Mouse (Mus musculus): Measurements from ENCODE around the gene Stard13. TPM values are rescaled to one million over a fixed set of nuclear protein-coding genes. Genes with fewer than 3 reads are reported as not detected.

The Stard13 gene
- polyA plus RNA-seq, 1 experiment from 2014 or later: 9.0 TPM

DNA sequence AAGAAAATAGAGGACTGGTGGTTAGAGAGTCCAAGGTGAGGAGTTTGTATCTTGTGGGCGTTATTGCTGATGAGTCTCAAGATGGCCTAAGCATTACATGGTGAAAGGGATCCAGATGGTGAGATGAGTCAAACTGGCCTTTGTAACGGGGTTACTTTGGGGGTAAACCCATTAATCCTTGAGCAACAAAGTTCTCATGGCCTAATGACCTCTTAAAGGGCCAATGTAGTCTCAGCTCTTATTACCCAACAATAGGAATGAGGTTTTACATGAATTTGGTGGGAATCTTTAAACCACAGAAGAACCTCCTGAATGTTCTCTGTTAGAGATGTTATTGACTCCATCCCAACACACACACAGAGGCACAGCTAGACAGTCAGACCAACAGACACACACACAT, 14.4 kb upstream of the Stard13 start:
- no peaks in the 10 kb centered on the region for H3K9me3 ChIP-seq (replicated peaks)
- 79% methylated on average over 2 of the region's 2 CpGs for WGBS
- H3K4me1 ChIP-seq: no peaks in the 10 kb centered on the region
- H3K36me3 ChIP-seq: no peaks in the 10 kb centered on the region
- H3K27me3 ChIP-seq: no peaks in the 10 kb centered on the region
- H3K9ac ChIP-seq: no peak overlapping the region
- H3K27ac ChIP-seq (replicated peaks): no peak overlapping the region
- H3K4me3 ChIP-seq (replicated peaks): no peak overlapping the region
- no peak for ATAC-seq (ENCODE audit: insufficient number of reproducible peaks, low FRiP score, low TSS enrichment, low read depth)
- H3K4me2 ChIP-seq (replicated peaks): no peak overlapping the region

DNA sequence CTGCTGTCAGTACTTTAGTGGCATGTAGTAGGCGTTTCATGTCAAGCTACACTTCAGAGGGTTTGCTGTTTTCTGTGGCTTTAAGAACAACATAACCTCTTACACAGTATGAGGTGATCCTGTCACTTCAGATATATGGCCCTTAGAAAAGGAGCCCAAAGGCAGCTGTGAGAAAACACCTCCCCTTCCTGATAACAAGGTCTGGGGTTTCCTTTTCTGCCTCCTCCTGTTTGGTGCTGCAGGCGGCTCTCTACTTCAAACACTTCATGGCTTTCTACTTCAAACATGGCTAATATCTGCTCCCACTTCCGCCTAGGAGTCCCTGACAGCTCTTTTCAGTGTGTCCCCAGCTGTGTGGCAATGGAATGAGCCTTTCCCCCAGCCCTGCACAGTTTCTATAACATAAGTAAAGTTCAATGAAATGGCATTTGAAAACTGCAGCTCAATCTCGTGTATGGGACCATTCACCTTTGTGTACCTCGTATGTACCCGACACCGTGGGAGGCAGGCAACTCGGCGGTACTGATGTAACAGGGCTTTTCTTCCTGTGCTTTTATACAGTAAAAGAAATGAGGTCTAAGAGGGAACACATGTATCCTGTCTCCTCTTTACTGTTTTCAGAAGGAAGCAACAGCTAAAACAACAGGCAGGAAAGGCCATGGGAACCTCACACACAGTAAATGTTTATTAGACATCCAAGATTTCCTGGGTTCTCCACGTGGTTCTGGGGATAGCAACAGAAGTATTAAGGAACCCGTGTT, 13.7 kb upstream of the Stard13 start:
- ATAC-seq (ENCODE audit: insufficient number of reproducible peaks, low FRiP score, low TSS enrichment, low read depth): no peak
- Histone ChIP-seq H3K4me1 (no peaks in the 10 kb centered on the region), H3K27ac (replicated peaks) (no peak overlapping the region; the same call in 1 of the 2 replicates), H3K36me3 (no peaks in the 10 kb centered on the region), H3K4me2 (replicated peaks) (no peak overlapping the region), H3K27me3 (no peaks in the 10 kb centered on the region), H3K9me3 (replicated peaks) (no peaks in the 10 kb centered on the region), H3K9ac (no peak overlapping the region), H3K4me3 (replicated peaks) (no peak overlapping the region)
- 56% methylated on average over 11 of the region's 11 CpGs for WGBS

DNA sequence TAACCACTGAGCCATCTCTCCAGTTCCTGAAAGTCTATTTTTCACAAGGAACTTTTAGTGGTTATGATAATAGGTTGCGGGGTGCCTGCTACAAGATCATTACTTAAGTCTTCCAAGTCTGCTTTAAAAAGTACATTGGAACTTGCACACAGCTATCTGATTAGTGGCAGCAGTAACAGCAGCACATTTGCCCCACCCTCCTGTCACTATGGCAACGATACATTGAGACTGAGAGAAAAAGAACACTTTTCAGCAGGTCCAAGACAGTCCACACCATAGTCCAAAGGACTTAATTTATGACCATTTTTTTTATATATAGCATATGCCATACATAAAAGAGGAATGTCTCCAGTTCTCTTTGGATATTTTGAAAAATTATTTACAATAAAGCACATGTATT, 12.7 kb upstream of the Stard13 start:
- H3K36me3 ChIP-seq: no peaks in the 10 kb centered on the region
- no peaks in the 10 kb centered on the region for H3K27me3 ChIP-seq
- WGBS: 89% methylated on average over 2 of the region's 2 CpGs
- no peak overlapping the region for H3K27ac ChIP-seq (replicated peaks)
- no peak overlapping the region for H3K9ac ChIP-seq
- no peaks in the 10 kb centered on the region for H3K9me3 ChIP-seq (replicated peaks)
- no peaks in the 10 kb centered on the region for H3K4me1 ChIP-seq
- ATAC-seq (ENCODE audit: insufficient number of reproducible peaks, low FRiP score, low TSS enrichment, low read depth): no peak
- no peak overlapping the region for H3K4me2 ChIP-seq (replicated peaks)
- H3K4me3 ChIP-seq (replicated peaks): no peak overlapping the region

DNA sequence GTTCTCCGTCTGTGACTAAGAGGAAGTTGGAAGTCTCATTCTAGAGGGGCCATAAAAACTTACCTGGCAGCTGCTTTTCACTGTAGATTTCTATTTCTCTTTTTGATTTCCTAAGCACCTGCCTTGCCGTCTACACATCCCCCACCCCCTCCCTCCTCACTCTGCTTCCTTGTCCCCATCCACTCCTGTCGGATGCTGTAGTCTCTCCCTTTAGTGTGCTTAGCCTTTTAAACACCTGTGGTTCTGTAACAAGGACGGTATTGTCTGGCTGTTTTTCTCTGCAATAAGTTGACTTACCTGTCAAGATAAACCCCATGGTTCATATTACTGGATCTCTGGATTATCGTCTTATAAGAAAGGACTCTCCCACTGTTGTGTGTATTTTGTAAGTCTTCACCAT, 11.9 kb upstream of the Stard13 start:
- H3K27ac ChIP-seq (replicated peaks): no peak overlapping the region
- H3K9ac ChIP-seq: no peak overlapping the region
- 81% methylated on average over 5 of the region's 5 CpGs for WGBS
- no peaks in the 10 kb centered on the region for H3K36me3 ChIP-seq
- H3K4me1 ChIP-seq: no peaks in the 10 kb centered on the region
- no peaks in the 10 kb centered on the region for H3K9me3 ChIP-seq (replicated peaks)
- no peak overlapping the region for H3K4me2 ChIP-seq (replicated peaks)
- no peak overlapping the region for H3K4me3 ChIP-seq (replicated peaks)
- ATAC-seq (ENCODE audit: insufficient number of reproducible peaks, low FRiP score, low TSS enrichment, low read depth): no peak
- H3K27me3 ChIP-seq: no peaks in the 10 kb centered on the region

DNA sequence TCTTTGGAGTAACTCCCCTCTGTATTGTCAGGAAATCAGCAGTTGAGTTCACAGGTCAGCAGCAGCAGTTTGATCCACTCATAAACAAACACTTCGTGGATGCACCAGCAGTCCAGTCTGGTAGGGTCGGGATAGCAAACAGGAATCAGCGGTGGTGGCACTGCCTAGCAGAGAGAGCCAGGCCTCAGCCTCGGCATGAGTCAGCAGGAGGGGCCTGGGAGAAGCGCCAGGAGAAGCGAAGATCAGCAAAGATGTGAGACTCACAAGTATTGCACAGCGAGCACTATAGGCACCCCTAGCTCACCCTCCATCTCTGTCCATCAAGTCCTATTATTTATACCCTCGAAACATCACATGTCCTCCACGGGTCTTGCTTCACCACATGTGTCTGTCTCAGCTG, 5.1 kb upstream of the Stard13 start:
- Histone ChIP-seq H3K9me3 (replicated peaks) (no peaks in the 10 kb centered on the region), H3K9ac (no peak overlapping the region), H3K4me2 (replicated peaks) (no peak overlapping the region), H3K27me3 (no peaks in the 10 kb centered on the region), H3K4me1 (peaks cover under 1% of the 10 kb centered on the region), H3K4me3 (replicated peaks) (no peak overlapping the region), H3K36me3 (no peaks in the 10 kb centered on the region), H3K27ac (replicated peaks) (no peak overlapping the region)
- 79% methylated on average over 9 of the region's 9 CpGs for WGBS
- no peak for ATAC-seq (ENCODE audit: insufficient number of reproducible peaks, low FRiP score, low TSS enrichment, low read depth)

DNA sequence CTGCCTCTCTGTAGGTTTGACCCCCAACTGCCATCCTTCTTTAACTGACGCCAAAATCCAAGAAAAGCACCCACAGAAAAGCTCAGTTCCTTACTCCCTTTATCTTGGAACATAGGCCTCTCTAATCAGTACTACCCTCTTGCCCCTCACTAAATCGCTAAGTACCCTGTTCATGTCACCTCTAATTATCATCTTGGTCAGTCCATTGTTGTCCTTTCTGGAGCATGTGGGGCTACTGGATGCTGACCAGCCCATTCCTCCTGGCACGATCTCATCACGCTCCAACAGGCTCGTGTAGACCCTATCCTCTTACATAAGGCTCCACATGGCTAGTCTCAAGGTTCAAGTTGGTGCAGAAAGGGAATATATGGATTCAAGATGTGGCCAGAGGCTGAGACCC, 2.8 kb upstream of the Stard13 start:
- Histone ChIP-seq H3K27me3 (peaks cover 8% of the 10 kb centered on the region), H3K36me3 (no peaks in the 10 kb centered on the region), H3K9ac (no peak overlapping the region), H3K4me3 (replicated peaks) (no peak overlapping the region), H3K9me3 (replicated peaks) (no peaks in the 10 kb centered on the region), H3K27ac (replicated peaks) (no peak overlapping the region), H3K4me2 (replicated peaks) (no peak overlapping the region), H3K4me1 (peaks cover 12% of the 10 kb centered on the region)
- ATAC-seq (ENCODE audit: insufficient number of reproducible peaks, low FRiP score, low TSS enrichment, low read depth): no peak
- 64% methylated on average over 5 of the region's 5 CpGs for WGBS

DNA sequence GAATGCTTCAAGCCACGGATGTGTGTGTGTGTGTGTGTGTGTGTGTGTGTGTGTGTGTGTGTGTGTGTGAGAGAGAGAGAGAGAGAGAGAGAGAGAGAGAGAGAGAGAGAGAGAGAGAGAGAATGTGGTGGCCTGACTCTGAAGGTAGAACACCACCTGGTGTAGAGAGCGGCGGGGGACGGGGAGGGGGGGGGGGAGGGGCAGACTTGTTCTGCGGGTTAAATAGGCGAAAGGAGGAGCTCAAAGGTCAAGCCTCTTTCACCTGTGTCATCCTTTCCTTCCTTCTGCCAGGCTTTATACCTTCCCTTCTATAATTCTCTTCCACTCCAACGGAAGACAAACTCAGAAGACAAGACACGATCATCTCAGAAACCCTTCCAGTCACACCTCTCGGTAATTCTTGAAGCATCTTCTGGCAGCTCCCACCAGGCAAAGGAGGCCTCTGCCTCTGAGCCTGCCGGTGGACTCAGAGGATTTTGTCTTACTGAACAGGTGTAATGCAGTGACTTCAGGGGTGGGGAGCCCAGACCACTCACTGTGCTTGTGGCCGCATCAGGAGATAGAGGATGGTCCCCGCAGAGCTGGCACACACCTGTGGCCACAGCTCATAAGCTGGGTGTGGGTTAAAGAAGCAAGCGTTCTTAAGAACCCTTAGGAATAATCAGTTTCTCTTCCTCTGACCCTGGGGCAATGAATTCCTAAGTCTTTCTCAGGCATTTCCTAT, 898 bp downstream of the Stard13 start:
- WGBS: 16% methylated on average over 11 of the region's 13 CpGs
- H3K36me3 ChIP-seq: no peaks in the 10 kb centered on the region
- H3K4me2 ChIP-seq (replicated peaks): peak overlapping the region; percentile 99
- H3K27ac ChIP-seq (replicated peaks): no peak overlapping the region
- no peak for ATAC-seq (ENCODE audit: insufficient number of reproducible peaks, low FRiP score, low TSS enrichment, low read depth)
- H3K27me3 ChIP-seq: peaks cover 8% of the 10 kb centered on the region
- H3K4me1 ChIP-seq: peaks cover 12% of the 10 kb centered on the region
- H3K9ac ChIP-seq: peak overlapping the region; percentile 65; the same call in 1 of the 2 replicates
- peak overlapping the region; percentile 58 for H3K4me3 ChIP-seq (replicated peaks)
- no peaks in the 10 kb centered on the region for H3K9me3 ChIP-seq (replicated peaks)

DNA sequence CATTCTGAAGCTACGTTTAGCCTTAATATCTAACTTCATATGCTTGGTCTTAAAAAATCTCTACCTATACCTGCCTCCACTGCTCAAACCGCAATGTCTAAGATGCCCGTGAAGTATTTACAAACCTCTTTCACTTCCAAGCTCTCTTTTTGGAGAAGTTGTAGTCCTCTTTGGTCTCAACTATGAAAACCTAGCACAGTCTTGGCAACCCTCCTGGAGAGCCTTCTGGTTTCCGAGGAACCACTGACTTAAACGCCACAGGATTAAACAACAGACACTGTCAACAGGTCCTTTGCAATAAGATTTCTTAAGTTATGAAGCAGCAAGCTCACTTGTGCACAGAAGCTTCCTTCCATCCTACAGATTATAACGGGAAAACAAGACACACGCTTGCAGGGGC, 1.8 kb downstream of the Stard13 start:
- H3K9me3 ChIP-seq (replicated peaks): no peaks in the 10 kb centered on the region
- no peak for ATAC-seq (ENCODE audit: insufficient number of reproducible peaks, low FRiP score, low TSS enrichment, low read depth)
- 0 out of 2 replicates have a peak overlapping the region, but pooled peaks have one; percentile 6 for H3K4me2 ChIP-seq (replicated peaks)
- H3K36me3 ChIP-seq: no peaks in the 10 kb centered on the region
- H3K4me1 ChIP-seq: peaks cover 12% of the 10 kb centered on the region
- peaks cover 8% of the 10 kb centered on the region for H3K27me3 ChIP-seq
- peak overlapping the region; percentile 30; the same call in 1 of the 2 replicates for H3K27ac ChIP-seq (replicated peaks)
- 84% methylated on average over 7 of the region's 7 CpGs for WGBS
- 0 out of 2 replicates have a peak overlapping the region, but pooled peaks have one; percentile 12 for H3K4me3 ChIP-seq (replicated peaks)
- H3K9ac ChIP-seq: no peak overlapping the region

DNA sequence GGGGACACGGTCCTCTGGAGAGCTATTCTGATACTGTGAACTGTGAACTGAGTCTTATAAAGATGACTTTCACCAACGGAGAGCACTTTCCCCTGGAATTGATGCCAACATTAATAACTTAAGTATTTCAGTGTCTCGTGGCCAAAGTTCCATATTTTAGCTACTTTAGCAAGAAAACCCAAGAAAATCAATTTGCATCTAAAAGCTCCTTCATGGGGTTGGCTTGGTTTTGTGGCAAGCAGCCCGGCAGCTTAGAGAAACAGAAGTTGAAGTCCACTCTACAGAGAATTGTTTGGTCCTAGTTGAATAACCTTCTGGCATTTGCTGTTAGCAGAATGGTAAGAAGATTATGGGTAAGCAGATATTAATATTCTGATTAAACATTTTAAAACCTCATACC, 2.2 kb downstream of the Stard13 start:
- H3K4me2 ChIP-seq (replicated peaks): no peak overlapping the region
- H3K9me3 ChIP-seq (replicated peaks): no peaks in the 10 kb centered on the region
- H3K27ac ChIP-seq (replicated peaks): no peak overlapping the region
- no peaks in the 10 kb centered on the region for H3K36me3 ChIP-seq
- H3K27me3 ChIP-seq: peaks cover 8% of the 10 kb centered on the region
- peaks cover 12% of the 10 kb centered on the region for H3K4me1 ChIP-seq
- WGBS: 65% methylated on average over 4 of the region's 4 CpGs
- no peak overlapping the region for H3K4me3 ChIP-seq (replicated peaks)
- no peak for ATAC-seq (ENCODE audit: insufficient number of reproducible peaks, low FRiP score, low TSS enrichment, low read depth)
- H3K9ac ChIP-seq: no peak overlapping the region

DNA sequence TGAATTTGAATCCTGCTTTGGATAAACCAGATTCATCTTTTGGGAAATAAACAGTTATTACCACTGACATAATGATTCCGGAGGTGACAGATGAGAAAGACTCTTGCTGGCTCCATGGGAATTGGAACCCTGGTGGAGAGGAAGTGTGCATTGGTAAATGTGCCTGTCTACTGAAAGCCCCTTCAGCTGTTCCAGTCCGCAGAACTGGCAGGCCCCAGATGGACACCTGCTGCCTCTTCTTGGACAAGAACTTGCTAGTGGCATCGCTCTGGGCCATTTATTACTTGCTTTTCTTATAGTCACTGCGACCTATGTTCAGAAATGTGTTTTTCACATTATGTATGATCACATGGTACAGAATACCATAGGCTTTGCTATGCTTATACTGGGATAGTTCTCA, 3.2 kb downstream of the Stard13 start:
- WGBS: 83% methylated on average over 4 of the region's 4 CpGs
- peaks cover 12% of the 10 kb centered on the region for H3K4me1 ChIP-seq

DNA sequence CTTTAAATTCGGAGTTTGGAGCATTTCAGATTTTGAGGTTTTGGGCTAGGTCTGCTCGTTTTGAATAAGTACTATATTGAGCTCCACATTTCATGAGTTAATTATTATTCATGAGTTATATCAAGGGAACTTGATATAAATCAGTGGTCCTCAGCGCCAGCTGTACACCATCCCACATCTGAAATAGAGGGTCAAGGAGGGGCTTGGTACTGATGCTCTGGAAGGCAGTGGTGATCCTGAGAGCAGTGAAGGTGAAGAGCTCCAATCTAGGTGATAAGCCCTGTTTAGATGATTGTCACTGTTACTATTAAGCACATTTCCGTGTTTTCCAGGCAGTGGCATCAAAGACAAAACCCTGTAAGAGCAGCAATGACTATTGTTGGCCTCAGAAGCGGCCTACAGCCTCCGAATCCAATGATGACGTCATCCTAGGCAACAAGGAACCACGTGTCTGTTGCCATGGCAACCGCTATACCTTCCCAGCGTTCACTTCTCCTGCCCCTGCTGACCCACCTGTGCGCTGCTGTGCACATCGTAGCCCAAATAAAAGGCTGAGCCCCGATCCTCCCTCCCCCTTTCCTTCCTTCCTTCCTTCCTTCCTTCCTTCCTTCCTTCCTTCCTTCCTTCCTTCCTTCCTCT, 5.2 kb downstream of the Stard13 start:
- Histone ChIP-seq H3K4me1 (peaks cover 9% of the 10 kb centered on the region), H3K36me3 (no peaks in the 10 kb centered on the region), H3K27me3 (peaks cover 6% of the 10 kb centered on the region), H3K27ac (replicated peaks) (no peak overlapping the region), H3K4me3 (replicated peaks) (no peak overlapping the region), H3K9me3 (replicated peaks) (no peaks in the 10 kb centered on the region), H3K9ac (no peak overlapping the region), H3K4me2 (replicated peaks) (no peak overlapping the region)
- no peak for ATAC-seq (ENCODE audit: insufficient number of reproducible peaks, low FRiP score, low TSS enrichment, low read depth)
- WGBS: 68% methylated on average over 13 of the region's 13 CpGs

More for the DNA sequence above, 3.2 kb downstream of the Stard13 start:
- Histone ChIP-seq H3K9me3 (replicated peaks) (no peaks in the 10 kb centered on the region), H3K36me3 (no peaks in the 10 kb centered on the region), H3K27me3 (peaks cover 8% of the 10 kb centered on the region), H3K27ac (replicated peaks) (no peak overlapping the region), H3K9ac (no peak overlapping the region), H3K4me3 (replicated peaks) (no peak overlapping the region), H3K4me2 (replicated peaks) (no peak overlapping the region)
- ATAC-seq (ENCODE audit: insufficient number of reproducible peaks, low FRiP score, low TSS enrichment, low read depth): no peak

All from embryonic facial prominence, embryonic 15.5 days (tissue).